Mouse (Mus musculus) CD4-positive helper T cell, adult 2 months (primary cell): ENCODE data around the gene Mcam.
A peak's percentile ranks its signal among the peaks of the same experiment; 100 is the strongest.

Experiments used
- DNase-seq: peaks from one replicate; pipeline ENCODE4 v3.0.0-alpha.2; 2012; ENCODE audit warnings: low read depth, missing footprints, low spot score

Gene Mcam

GRCm38 (mm10) chr9:44134101-44134850 lies at the start of gene Mcam:
Mcam (plus strand) TSS chr9:44134469.
- peak; percentile 44 for DNase-seq

GRCm38 (mm10) chr9:44084659-44085229 lies 49.5 kb upstream of the Mcam start:
- DNase-seq = peak; percentile 74

GRCm38 (mm10) chr9:44085276-44085675 lies 49.0 kb upstream of the Mcam start:
- DNase-seq = no peak

- no peak for DNase-seq
Observed at GRCm38 (mm10) chr9:44085741-44086665, 48.3 kb upstream of the Mcam start.

GRCm38 (mm10) chr9:44086960-44087359 lies 47.3 kb upstream of the Mcam start:
- no peak for DNase-seq

GRCm38 (mm10) chr9:44087761-44088455 lies 46.4 kb upstream of the Mcam start:
- DNase-seq = no peak

- DNase-seq = no peak
Observed at GRCm38 (mm10) chr9:44088877-44089608, 45.2 kb upstream of the Mcam start.

- peak; percentile 63 for DNase-seq
Observed at GRCm38 (mm10) chr9:44093612-44094503, 40.4 kb upstream of the Mcam start.

- no peak for DNase-seq
Observed at GRCm38 (mm10) chr9:44094737-44095136, 39.5 kb upstream of the Mcam start.

GRCm38 (mm10) chr9:44095781-44096180 lies 38.5 kb upstream of the Mcam start:
- no peak for DNase-seq

GRCm38 (mm10) chr9:44096536-44096935 lies 37.7 kb upstream of the Mcam start:
- DNase-seq = no peak

GRCm38 (mm10) chr9:44101490-44101889 lies 32.8 kb upstream of the Mcam start, which contains the start of gene Mfrp:
Mfrp (plus strand) TSS chr9:44101729.
- no peak for DNase-seq

- DNase-seq = no peak
Observed at GRCm38 (mm10) chr9:44104881-44105280, 29.4 kb upstream of the Mcam start.

GRCm38 (mm10) chr9:44105781-44106180 lies 28.5 kb upstream of the Mcam start:
- DNase-seq = no peak

GRCm38 (mm10) chr9:44106182-44106581 lies 28.1 kb upstream of the Mcam start:
- no peak for DNase-seq

- no peak for DNase-seq
Observed at GRCm38 (mm10) chr9:44106596-44106995, 27.7 kb upstream of the Mcam start.

GRCm38 (mm10) chr9:44107110-44107509 lies 27.2 kb upstream of the Mcam start, which contains the start of gene C1qtnf5:
C1qtnf5 (plus strand) TSS chr9:44107245.
- no peak for DNase-seq

GRCm38 (mm10) chr9:44107557-44108179 lies 26.6 kb upstream of the Mcam start:
- DNase-seq = no peak
